Mouse (Mus musculus): ENCODE measurements around the gene Nemp1. TPM values are rescaled to one million over a fixed set of nuclear protein-coding genes. Genes with fewer than 3 reads are reported as not detected.

Gene Nemp1
- total and polyA plus RNA-seq, 2 experiments from 2014 or later: 4.5 to 16.0 TPM

DNA sequence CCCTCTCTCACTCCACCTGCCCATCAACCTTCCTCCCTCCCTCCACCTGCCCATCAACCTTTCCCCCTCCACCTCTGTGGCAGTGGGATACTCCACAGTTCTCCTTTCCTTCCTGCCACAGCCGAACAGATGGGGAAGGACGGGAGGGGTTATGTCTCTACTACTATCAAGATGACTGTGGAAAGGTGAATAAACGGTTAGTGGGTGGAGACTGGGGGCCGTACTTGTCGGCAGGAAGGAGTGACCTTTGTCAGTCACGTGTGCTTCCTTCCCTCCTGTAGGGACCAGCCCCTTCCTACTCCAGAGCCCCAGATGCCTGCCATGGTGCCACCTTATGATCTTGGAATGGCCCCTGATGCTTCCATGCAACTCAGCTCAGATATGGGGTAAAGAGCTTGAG is 8.6 kb upstream of the Nemp1 start:
- no peak overlapping the region for H3K27ac ChIP-seq (ENCODE audit: low read depth)
- no peak for ATAC-seq (ENCODE audit: insufficient read depth, low read depth)
- no peak for DNase-seq (ENCODE audit: low spot score)
- no peaks in the 10 kb centered on the region for H3K27me3 ChIP-seq (ENCODE audit: control insufficient read depth, insufficient read depth, low read length)
- H3K9ac ChIP-seq (replicated peaks; ENCODE audit: low read depth, low read length): no peak overlapping the region
- no peak overlapping the region for H3K4me3 ChIP-seq (ENCODE audit: low read depth, low read length)
- TF ChIP-seq EP300 (IDR thresholded peaks at IDR 0.05; ENCODE audit: low read depth) (no peak), CTCF (IDR thresholded peaks at IDR 0.05; ENCODE audit: low read depth) (no peak)
- H3K4me2 ChIP-seq (ENCODE audit: low read depth, low read length): no peak overlapping the region
- H3K36me3 ChIP-seq (replicated peaks; ENCODE audit: control insufficient read depth, insufficient read depth, low read length): peaks cover 63% of the 10 kb centered on the region
- H3K4me1 ChIP-seq (ENCODE audit: control insufficient read depth, insufficient read depth): peaks cover 17% of the 10 kb centered on the region
- no peaks in the 10 kb centered on the region for H3K9me3 ChIP-seq (replicated peaks; ENCODE audit: control insufficient read depth, low read length)
- 33% methylated on average over 6 of the region's 6 CpGs for WGBS

DNA sequence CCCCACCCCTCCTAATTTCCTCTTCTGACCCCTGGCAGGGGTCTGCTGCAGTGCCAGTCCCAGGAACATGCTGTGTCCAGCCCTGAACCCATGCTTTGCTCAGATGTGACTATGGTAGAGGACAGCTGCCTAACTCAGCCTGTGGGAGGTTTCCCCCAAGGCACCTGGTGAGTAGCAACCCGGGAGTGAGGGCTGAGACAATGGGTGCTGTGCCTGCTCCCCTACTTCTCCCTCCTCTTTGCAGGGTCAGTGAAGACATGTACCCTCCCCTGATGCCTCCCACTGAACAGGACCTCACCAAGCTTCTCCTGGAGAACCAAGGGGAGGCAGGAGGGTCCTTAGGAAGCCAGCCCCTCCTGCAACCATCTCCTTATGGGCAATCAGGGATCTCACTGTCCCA is 7.2 kb upstream of the Nemp1 start:
- no peak overlapping the region for H3K4me2 ChIP-seq (ENCODE audit: low read depth, low read length)
- no peak for TF ChIP-seq CTCF (IDR thresholded peaks at IDR 0.05; ENCODE audit: low read depth)
- no peak for TF ChIP-seq EP300 (IDR thresholded peaks at IDR 0.05; ENCODE audit: low read depth)
- H3K4me3 ChIP-seq (ENCODE audit: low read depth, low read length): no peak overlapping the region
- no peaks in the 10 kb centered on the region for H3K9me3 ChIP-seq (replicated peaks; ENCODE audit: control insufficient read depth, low read length)
- WGBS: 76% methylated on average over 1 of the region's 1 CpGs
- no peak for DNase-seq (ENCODE audit: low spot score)
- no peak overlapping the region for H3K9ac ChIP-seq (replicated peaks; ENCODE audit: low read depth, low read length)
- ATAC-seq (ENCODE audit: insufficient read depth, low read depth): no peak
- no peak overlapping the region for H3K27ac ChIP-seq (ENCODE audit: low read depth)
- H3K27me3 ChIP-seq (ENCODE audit: control insufficient read depth, insufficient read depth, low read length): no peaks in the 10 kb centered on the region
- H3K36me3 ChIP-seq (replicated peaks; ENCODE audit: control insufficient read depth, insufficient read depth, low read length): peaks cover 63% of the 10 kb centered on the region
- peaks cover 27% of the 10 kb centered on the region for H3K4me1 ChIP-seq (ENCODE audit: control insufficient read depth, insufficient read depth)

DNA sequence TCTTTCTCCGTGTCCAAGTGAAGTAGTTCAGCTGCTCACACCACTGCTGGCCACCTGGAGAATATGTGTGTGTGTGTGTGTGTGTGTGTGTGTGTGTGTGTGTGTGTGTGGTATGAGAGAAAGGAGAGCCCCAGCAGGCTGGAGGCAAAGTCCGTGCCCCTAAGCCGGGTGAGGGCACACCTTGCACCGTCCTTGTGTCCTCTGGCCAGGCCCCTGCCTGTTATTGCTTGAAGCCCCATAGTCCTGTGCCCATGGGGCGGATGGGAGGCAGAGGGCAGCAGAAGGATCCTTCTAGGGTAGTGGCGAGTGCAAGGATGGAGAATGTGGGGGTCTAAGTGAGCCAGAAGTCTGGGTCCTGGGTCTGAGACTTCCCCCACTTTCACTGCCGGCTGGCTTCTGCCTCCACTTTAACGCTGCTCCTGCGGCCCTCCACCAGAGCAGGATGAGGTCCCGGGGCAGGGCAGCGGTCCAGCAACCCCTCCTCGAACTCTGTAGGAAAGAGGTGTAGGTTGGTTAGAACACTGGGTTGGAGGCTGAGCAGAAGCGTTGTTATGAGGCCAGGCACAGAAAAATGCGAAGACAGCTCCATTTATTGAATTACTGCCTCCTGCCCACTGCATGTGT is 5.3 kb upstream of the Nemp1 start:
- H3K27ac ChIP-seq (ENCODE audit: low read depth): peak overlapping the region; percentile 79
- no peaks in the 10 kb centered on the region for H3K9me3 ChIP-seq (replicated peaks; ENCODE audit: control insufficient read depth, low read length)
- DNase-seq (ENCODE audit: low spot score) (no peak), ATAC-seq (ENCODE audit: insufficient read depth, low read depth) (no peak)
- H3K4me3 ChIP-seq (ENCODE audit: low read depth, low read length): peak overlapping the region; percentile 42
- H3K4me1 ChIP-seq (ENCODE audit: control insufficient read depth, insufficient read depth): peaks cover 39% of the 10 kb centered on the region
- TF ChIP-seq CTCF (IDR thresholded peaks at IDR 0.05; ENCODE audit: low read depth) (no peak), EP300 (IDR thresholded peaks at IDR 0.05; ENCODE audit: low read depth) (no peak)
- peaks cover 49% of the 10 kb centered on the region for H3K36me3 ChIP-seq (replicated peaks; ENCODE audit: control insufficient read depth, insufficient read depth, low read length)
- peak overlapping the region; percentile 39; the same call in 1 of the 2 replicates for H3K9ac ChIP-seq (replicated peaks; ENCODE audit: low read depth, low read length)
- H3K4me2 ChIP-seq (ENCODE audit: low read depth, low read length): peak overlapping the region; percentile 67
- WGBS: 24% methylated on average over 13 of the region's 14 CpGs
- H3K27me3 ChIP-seq (ENCODE audit: control insufficient read depth, insufficient read depth, low read length): no peaks in the 10 kb centered on the region

DNA sequence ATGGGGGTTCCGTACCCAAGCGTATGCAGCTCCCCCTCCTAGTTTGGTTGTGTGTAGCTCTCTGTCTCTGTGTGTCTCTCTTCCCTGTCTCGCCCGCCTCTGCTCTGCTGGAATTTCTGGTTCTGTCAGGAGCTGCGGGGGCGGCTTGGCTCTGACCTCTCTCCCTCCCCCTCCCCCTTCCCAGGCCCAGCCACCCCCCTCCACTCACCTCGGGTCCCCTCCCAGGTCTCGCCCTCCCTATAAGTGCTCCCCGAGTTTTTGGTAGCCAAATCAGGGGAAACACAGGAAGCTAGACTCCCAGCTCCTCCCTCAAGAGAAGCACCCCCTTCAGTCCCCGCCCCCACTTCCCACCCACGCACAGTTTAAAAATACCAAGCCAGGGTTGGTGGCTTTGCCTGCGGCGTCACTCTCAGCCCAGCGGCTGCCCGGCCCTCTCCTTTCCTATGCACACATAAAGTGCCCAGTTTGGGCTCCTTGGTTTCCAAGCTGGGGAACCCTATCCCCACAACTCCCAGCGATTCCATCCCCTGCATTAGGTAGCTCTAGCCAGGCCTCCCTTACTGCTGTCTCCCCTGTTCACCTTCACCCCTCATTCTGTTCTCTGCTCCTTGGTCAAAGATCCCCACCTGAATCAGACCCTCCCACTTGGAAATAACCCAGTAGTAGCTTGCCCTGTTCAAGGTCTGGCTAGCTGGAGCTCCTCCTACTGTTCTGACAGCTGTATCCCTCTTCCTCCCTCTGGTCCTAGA is 4.6 kb upstream of the Nemp1 start:
- H3K9me3 ChIP-seq (replicated peaks; ENCODE audit: control insufficient read depth, low read length): no peaks in the 10 kb centered on the region
- DNase-seq (ENCODE audit: low spot score): peak; percentile 84
- peaks cover 44% of the 10 kb centered on the region for H3K36me3 ChIP-seq (replicated peaks; ENCODE audit: control insufficient read depth, insufficient read depth, low read length)
- peak overlapping the region; percentile 39 for H3K9ac ChIP-seq (replicated peaks; ENCODE audit: low read depth, low read length)
- peak overlapping the region; percentile 67 for H3K4me2 ChIP-seq (ENCODE audit: low read depth, low read length)
- TF ChIP-seq EP300 (IDR thresholded peaks at IDR 0.05; ENCODE audit: low read depth) (no peak), CTCF (IDR thresholded peaks at IDR 0.05; ENCODE audit: low read depth) (no peak)
- peaks cover 39% of the 10 kb centered on the region for H3K4me1 ChIP-seq (ENCODE audit: control insufficient read depth, insufficient read depth)
- WGBS: 3% methylated on average over 16 of the region's 16 CpGs
- no peaks in the 10 kb centered on the region for H3K27me3 ChIP-seq (ENCODE audit: control insufficient read depth, insufficient read depth, low read length)
- H3K4me3 ChIP-seq (ENCODE audit: low read depth, low read length): peak overlapping the region; percentile 42
- ATAC-seq (ENCODE audit: insufficient read depth, low read depth): peak; percentile 43
- H3K27ac ChIP-seq (ENCODE audit: low read depth): peak overlapping the region; percentile 79

DNA sequence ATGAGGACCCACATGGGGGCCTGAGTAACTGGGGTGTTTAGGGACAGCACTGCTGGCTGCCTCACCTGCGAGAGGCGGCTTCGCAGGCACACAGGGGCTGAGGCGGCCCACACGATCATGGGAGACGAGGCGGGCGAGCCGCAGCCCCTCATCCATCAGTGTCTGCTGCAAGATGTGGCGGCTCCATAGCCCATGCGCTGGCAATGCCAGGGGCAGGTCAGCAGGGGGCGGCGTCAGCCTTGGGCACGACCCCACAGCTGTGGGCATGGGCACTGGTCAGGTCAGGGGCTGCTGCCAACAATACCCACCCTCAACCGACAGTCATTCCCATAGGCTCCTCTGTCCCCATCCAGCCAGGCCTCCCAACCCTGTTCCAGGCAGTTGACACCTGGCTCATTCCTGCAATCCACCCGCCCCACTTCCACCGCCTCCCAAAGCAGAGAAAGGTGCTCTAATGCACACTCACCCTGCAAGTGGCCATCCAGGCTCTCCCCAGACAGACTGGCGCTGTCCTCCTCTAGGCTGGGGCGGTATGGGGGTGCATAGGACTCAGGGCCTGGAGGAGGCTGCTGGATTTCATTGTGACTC is 3.9 kb upstream of the Nemp1 start:
- H3K36me3 ChIP-seq (replicated peaks; ENCODE audit: control insufficient read depth, insufficient read depth, low read length): peaks cover 40% of the 10 kb centered on the region
- DNase-seq (ENCODE audit: low spot score): no peak
- WGBS: 39% methylated on average over 18 of the region's 19 CpGs

More for the DNA sequence above, 3.9 kb upstream of the Nemp1 start:
- Histone ChIP-seq H3K4me2 (ENCODE audit: low read depth, low read length) (peak overlapping the region; percentile 67), H3K4me1 (ENCODE audit: control insufficient read depth, insufficient read depth) (peaks cover 39% of the 10 kb centered on the region), H3K27me3 (ENCODE audit: control insufficient read depth, insufficient read depth, low read length) (no peaks in the 10 kb centered on the region), H3K9ac (replicated peaks; ENCODE audit: low read depth, low read length) (peak overlapping the region; percentile 39; the same call in 1 of the 2 replicates), H3K4me3 (ENCODE audit: low read depth, low read length) (peak overlapping the region; percentile 42; the same call in 1 of the 2 replicates), H3K9me3 (replicated peaks; ENCODE audit: control insufficient read depth, low read length) (no peaks in the 10 kb centered on the region), H3K27ac (ENCODE audit: low read depth) (peak overlapping the region; percentile 79)
- TF ChIP-seq CTCF (IDR thresholded peaks at IDR 0.05; ENCODE audit: low read depth): no peak
- TF ChIP-seq EP300 (IDR thresholded peaks at IDR 0.05; ENCODE audit: low read depth): no peak
- ATAC-seq (ENCODE audit: insufficient read depth, low read depth): no peak
